Mouse (Mus musculus): Measurements from ENCODE around the gene Elmo1.

GRCm38 (mm10) chr13:20473641-20474078 is 383.3 kb downstream of the Elmo1 start:
- TF ChIP-seq CTCF (IDR thresholded peaks at IDR 0.05; ENCODE audit: control insufficient read depth, insufficient read depth, insufficient read length): no peak
- no peak for TF ChIP-seq MAX (IDR thresholded peaks at IDR 0.05)
- TF ChIP-seq FOSL1 (IDR thresholded peaks at IDR 0.05; ENCODE audit: insufficient read depth, low read length, poor library complexity, severe bottlenecking): no peak
- TF ChIP-seq MYOG (IDR thresholded peaks at IDR 0.05; ENCODE audit: control insufficient read depth, extremely low read depth, insufficient read length): no peak
- no peak for TF ChIP-seq USF1 (IDR thresholded peaks at IDR 0.05; ENCODE audit: low read depth)
- TF ChIP-seq CEBPB (IDR thresholded peaks at IDR 0.05; ENCODE audit: low read depth): no peak

Measured in C2C12 (cell line).